Mouse (Mus musculus): Measurements from ENCODE around the gene Paf1.
A peak's percentile ranks its signal among the peaks of the same experiment; 100 is the strongest.

The Paf1 gene

DNA sequence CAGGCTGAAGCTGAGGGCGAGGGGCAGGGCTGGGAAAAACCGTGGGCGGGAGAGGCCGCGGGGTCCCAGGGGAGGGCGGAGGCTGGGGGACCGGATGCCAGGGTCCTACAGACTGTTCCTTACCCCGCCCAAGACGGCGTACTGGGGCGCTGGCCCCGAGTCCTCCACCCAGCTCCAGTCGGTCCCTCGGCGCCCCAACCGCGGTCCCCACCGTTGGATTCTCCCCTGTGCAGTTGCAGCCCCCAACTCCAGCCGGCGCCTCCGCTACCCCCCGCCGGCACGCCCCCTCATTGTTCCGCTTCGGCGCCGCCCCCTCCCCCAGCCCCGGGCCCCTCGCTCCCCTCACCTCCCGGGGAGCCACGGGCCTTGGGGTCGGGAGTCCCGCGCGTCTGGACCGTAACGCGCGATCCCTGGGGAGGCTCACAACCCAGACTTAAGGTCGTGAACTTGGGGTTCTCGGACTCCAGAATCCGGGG is 21.2 kb upstream of the Paf1 start:
- peak; percentile 51 for DNase-seq (ENCODE audit: low spot score)

- peak; percentile 98 for DNase-seq (ENCODE audit: low spot score)
These were observed 20.3 kb upstream of the Paf1 start, which contains the start of gene Plekhg2 for GRCm38 (mm10) chr7:28372251-28373108. Plekhg2 (minus strand) TSS chr7:28372599.

- DNase-seq (ENCODE audit: low spot score), result peak; percentile 56
These were observed 19.6 kb upstream of the Paf1 start for GRCm38 (mm10) chr7:28373131-28373581.

GRCm38 (mm10) chr7:28373891-28374495 is 18.8 kb upstream of the Paf1 start:
- DNase-seq (ENCODE audit: low spot score), result no peak

DNA sequence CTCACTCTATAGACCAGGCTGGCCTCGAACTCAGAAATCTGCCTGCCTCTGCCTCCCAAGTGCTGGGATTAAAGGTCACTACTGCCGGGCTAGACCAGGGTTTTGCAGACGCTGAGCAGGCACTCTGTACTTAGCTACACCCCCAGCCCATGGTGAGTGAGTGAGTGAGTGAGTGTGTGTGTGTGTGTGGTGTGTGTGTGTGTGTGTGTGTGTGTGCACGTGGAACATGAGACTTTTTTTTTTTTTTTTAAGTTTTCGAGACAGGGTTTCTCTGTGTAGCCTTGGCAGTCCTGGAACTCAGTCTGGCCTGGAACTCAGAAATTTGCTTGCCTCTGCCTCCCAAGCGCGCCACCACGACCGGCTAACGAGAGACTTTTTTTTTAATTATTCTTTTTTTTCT is 18.1 kb upstream of the Paf1 start:
- DNase-seq (ENCODE audit: low spot score), result no peak

GRCm38 (mm10) chr7:28375176-28375921 is 17.4 kb upstream of the Paf1 start:
- peak; percentile 90 for DNase-seq (ENCODE audit: low spot score)

GRCm38 (mm10) chr7:28376011-28376771 is 16.6 kb upstream of the Paf1 start:
- peak; percentile 67 for DNase-seq (ENCODE audit: low spot score)

GRCm38 (mm10) chr7:28377190-28378065 is 15.3 kb upstream of the Paf1 start:
- no peak for DNase-seq (ENCODE audit: low spot score)

DNA sequence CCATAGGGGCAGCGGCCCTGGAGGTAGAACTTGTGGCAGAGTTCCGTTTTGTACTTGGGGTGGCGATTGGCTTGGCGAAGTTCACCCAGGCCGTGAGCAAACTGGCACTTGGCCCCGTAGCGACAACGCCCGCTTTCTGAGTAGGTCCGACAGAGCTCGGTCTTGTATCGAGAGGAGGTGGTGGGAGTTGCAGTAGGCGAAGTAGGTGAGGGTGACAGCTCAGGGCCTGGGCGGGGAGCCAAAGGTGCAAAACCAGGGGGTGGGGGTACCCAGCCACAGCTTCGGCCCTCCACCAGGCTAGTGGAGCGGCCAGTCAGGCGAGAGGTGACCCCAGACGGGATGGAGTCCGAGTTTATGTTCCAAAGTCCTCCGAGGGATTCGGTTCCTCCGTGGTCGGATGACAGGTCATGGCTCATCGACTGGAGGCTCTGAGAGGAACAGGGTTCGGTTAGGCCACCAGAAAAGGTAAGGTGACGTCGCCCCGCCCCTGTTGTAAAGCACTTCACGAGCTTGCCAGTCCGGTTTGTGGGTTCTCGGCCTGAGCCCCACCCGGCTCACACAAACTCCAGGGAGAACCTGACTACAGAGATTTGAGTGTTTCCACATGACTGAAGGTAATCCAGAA is 14.6 kb upstream of the Paf1 start:
- no peak for DNase-seq (ENCODE audit: low spot score)

- peak; percentile 86 for DNase-seq (ENCODE audit: low spot score)
These were observed 13.7 kb upstream of the Paf1 start for GRCm38 (mm10) chr7:28378769-28379651.

- no peak for DNase-seq (ENCODE audit: low spot score)
These were observed 12.3 kb upstream of the Paf1 start, which contains the start of gene Zfp36 for GRCm38 (mm10) chr7:28380237-28381016. Zfp36 (minus strand) TSS chr7:28380253.

DNA sequence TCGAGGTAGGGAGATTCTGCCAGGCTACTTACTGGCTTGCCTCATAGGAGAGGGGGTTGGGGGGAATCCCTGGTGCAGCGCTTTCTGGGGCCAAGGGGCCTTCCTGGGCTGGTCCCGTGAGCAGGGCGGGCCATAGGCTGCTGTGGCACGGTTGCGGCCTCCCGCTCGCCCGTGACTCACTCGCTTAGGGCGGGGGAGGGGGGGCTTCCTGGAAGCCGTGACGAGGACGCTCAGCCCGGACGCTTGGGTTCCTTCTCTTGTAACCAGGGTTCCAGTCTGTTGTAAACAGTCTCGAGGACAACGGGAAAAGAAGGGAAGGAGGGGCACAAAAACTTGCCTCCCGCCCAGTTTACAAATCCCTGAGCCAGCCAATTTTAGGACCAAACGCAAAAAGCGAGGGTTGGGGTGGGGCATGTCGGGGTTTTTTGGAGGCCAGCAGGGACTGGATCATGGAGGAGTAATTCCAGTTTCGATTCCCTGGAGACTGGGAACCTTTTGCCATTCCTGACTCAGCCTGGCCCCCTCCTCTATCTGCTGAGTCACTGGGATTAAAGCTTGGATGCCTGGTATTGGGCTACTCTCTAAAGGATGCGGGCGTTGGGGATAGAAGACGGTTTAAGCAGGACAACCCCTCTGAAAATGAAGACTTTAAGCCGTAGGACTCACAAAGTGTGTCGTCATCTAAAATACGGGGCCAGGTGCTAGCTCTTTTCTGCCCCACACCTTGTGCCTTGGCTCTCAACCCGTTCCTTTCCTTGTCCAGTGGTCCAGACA is 11.5 kb upstream of the Paf1 start:
- DNase-seq (ENCODE audit: low spot score), result peak; percentile 81

DNA sequence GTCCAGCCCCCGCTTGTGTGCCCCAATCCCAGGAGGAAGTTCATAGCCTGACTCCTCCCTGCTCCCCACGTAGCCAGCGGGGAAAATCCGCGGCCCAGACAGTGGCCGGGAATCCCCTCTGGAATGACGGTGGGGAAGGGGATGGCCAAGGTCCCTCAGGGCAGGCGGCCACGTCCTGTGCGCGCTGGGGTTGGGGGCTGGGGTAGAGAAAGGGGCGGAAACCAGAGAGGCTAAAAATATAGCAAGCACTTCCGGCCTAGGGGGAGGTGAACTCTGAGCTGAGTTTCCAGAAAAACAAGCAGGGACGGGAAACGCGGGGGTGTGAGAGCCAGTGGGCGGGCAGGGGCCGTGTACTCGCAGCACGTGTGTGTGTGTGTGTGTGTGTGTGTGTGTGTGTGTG is 10.8 kb upstream of the Paf1 start:
- DNase-seq (ENCODE audit: low spot score), result peak; percentile 81

DNA sequence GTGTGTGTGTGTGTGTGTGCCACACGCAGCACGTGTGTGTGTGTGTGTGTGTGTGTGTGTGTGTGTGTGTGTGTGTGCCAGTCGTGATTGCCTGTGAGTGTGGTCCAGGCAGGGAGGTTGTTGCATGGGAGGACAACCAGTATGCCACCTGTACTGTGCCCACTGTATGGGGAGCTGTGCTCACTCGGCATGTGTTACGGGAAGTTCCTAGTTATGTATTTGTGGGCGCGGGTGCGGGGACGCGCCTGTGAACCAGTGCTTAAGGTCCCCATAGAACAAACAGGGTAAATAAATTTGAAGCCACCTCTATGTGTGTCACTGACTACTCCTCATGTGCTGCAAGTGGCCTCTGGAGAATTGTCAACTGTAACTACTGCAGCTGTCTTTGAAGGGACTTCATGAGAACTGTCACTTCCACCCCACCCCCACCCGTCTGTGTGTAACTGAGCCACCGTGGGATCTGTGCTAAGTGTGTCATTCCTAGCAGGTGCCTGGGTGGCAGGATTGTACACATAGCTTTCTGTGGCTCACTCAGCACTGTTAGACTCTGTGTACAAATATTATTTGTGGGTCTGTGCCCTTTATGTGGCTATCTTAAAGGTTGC is 10.3 kb upstream of the Paf1 start:
- DNase-seq (ENCODE audit: low spot score), result no peak

DNA sequence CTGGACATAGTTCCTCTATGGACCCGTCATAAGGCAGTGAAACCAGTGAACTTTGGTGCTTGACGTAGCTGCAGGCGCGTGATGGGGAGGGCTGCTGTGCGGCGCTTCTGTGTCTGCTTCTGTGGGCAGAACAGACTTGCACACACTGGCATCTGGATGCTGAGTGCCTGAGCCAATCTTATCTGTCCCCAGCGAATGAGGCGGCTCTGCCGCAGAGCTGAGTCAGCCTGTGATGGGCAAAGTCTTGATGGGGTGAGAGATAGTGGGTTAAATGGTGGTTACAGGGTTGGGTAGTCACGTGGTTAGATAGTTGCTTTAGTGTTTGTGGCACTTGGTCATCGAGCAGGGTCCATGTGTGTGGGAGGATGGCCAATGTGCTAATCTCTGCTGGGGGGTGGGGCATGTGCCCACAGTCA is 9.8 kb upstream of the Paf1 start:
- peak; percentile 59 for DNase-seq (ENCODE audit: low spot score)

DNA sequence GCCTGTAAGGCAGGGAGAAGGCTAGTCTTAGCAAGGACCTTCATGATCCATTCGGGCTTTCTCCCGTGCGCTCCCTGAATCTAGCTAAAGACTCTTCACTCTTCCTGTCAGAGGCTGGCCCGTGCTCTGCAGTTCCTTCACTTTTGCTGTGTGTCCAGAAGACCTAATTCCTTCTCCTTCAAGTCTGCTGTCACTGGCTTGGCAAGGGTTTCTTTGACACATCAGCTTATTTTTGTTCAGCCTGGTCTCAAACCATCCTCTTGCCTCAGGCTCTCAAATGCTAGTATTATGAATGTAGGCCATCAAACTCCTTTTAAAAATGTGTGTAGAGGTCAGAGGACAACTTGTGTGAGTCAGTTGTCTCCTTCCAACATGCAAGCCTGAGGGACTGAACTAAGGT is 9.1 kb upstream of the Paf1 start:
- no peak for DNase-seq (ENCODE audit: low spot score)

GRCm38 (mm10) chr7:28384162-28384561 is 8.6 kb upstream of the Paf1 start:
- DNase-seq (ENCODE audit: low spot score), result no peak
